Mouse (Mus musculus) T-helper 1 cell (primary cell): Measurements from ENCODE around the gene Gm5891.

Source experiments
- in situ Hi-C: fragments of 300-600 bp; cut with MboI, MseI; formaldehyde crosslinking; loops from one replicate; pipeline ENCODE4 v1.15.1; 2025; ENCODE audit warnings: high pct_unique_total_duplicates

The Gm5891 gene

DNA sequence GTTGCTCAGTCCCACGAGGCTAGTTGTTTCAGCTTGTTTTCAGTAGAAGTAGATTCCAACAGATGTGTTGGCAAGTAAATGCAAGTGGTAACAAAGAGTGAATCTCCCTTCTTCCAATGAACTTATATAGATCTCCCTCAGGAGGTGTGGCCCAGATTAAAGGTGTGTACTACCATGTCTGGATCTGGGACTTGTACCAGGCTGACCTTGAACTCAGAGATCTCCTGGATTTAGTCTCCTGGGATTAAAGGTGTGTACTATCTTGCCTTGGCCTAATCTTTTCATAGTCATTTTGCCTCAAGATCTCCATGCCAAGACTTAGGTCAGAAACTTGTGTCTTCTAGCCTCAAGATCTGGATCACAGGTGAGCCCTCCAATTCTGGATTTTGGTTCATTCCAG lies at the start of gene Gm5891:
Gene Gm5891 (minus strand): TSS at position 101 of the 400 bp plus-strand sequence.
- in situ Hi-C loops = loop anchor here (25.0 kb wide), 1 partner anchor 1391 kb away; the partner anchor contains the start of gene Nlrp4e
